Mouse (Mus musculus) adrenal gland (tissue): ENCODE data around the gene Olfr1262.

ENCODE experiments used
- intact Hi-C: fragments of 180-260 bp; cut with DNase I; formaldehyde crosslinking; loops from one replicate; pipeline ENCODE4 v1.15.1; 2025
- long read RNA-seq, 2 experiments: library from polyadenylated mRNA; unstranded; transcript quantifications; one replicate each; pipeline ENCODE4 v2.0.0; 2020; ENCODE audit warnings: borderline replicate concordance in 1 of 2; ENCODE audit not compliant: insufficient replicate concordance in 1 of 2

Olfr1262 gene
- long read RNA-seq, experiment 1 = 0 reads
- long read RNA-seq, experiment 2 = 0 reads

GRCm38 (mm10) chr2:89999845-90000244 lies at the start of gene Olfr1262:
TSS of gene Olfr1262 (plus strand) at chr2:90000145.
- intact Hi-C loops = no loop called here

- intact Hi-C loops = no loop called here
These were observed 25.8 kb upstream of the Olfr1262 start, which contains the start of gene Olfr1260 for GRCm38 (mm10) chr2:89974184-89974583. TSS of gene Olfr1260 (plus strand) at chr2:89974340.

- intact Hi-C loops = no loop called here
These were observed 22.2 kb upstream of the Olfr1262 start for GRCm38 (mm10) chr2:89977709-89978108.

- intact Hi-C loops = no loop called here
These were observed 9.0 kb upstream of the Olfr1262 start, which contains the start of gene Olfr1261 for GRCm38 (mm10) chr2:89990921-89991320. TSS of gene Olfr1261 (plus strand) at chr2:89991221.

DNA sequence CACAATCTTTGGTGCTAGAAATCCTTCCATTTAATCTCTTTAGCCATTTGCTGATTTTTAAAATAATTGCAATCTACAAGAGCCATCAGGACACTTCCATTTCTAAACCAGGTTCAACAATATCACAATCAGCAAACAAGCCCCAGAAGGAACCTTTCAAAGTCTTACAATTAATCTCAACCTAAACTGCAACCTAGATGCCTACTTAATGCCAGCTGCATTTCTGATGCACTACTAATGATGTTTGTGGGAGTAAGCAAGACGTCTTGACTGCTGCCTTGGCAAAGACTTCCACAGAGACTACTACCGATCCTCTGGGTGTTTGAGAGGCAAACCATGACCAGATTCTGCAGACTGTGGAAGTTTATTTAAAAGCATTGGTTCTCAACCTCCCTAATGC lies 11.9 kb downstream of the Olfr1262 start, which contains the start of gene Olfr1263:
Gene Olfr1263 (plus strand): TSS at position 301 of the 400 bp plus-strand sequence.
- intact Hi-C loops = no loop called here

DNA sequence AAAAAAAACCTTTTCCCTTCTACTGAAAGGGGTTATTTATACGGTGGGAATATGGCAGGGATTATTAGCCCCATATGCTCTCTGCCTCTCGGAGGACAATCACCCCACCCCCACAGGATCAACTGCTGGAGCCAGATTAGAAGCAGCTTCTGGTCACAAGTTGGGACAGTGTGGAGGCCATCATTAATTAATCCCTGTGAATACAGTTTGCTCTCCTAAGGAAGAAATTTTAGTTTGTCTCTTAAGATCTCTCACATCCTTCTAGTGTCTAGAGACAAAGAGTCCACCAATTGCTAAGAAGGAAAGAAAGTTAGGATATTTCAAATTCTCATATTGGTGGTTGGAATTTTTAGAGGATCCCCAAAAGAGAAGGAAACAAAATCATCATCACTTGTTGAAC lies 25.5 kb downstream of the Olfr1262 start, which contains the start of gene Olfr1264:
Gene Olfr1264 (minus strand): TSS at position 101 of the 400 bp plus-strand sequence.
- intact Hi-C loops = no loop called here

DNA sequence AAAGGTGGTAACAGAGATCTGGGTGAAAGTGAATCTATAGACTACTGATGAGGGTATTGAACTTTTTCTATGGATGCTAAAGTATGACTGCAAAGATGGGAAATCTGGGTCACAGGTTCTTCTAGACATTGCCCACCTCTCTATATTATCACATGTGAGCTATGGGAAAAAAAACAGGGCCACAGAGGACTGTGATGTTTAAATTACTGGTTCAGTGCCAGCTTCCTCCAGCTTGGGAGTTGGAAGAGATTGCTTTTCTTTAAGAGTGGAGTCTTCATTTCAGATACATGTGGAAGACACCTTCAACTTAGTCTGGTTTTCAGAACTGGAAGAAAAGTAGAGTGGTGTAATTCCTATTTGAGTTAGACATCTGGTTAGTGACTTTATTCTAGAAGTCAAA lies 35.1 kb downstream of the Olfr1262 start, which contains the start of gene Olfr1265:
Gene Olfr1265 (plus strand): TSS at position 301 of the 400 bp plus-strand sequence.
- intact Hi-C loops = no loop called here
